Mouse (Mus musculus) brain, embryonic 14.5 days (tissue): Measurements from ENCODE around the gene Carns1.

ENCODE experiments used
- CTCF ChIP-seq: fragments of 200-500 bp; IDR thresholded peaks from 2 replicates; pipeline ENCODE4 v1.5.1; 2012; ENCODE audit warnings: inconsistent platforms, mild to moderate bottlenecking, moderate library complexity, borderline replicate concordance; ENCODE audit not compliant: insufficient read depth, insufficient read length; ENCODE audit errors: extremely low read depth
- POLR2A ChIP-seq: fragments of 200-500 bp; IDR thresholded peaks from 2 replicates; pipeline ENCODE4 v1.6.1; 2012; ENCODE audit warnings: mild to moderate bottlenecking, inconsistent platforms, borderline replicate concordance; ENCODE audit not compliant: poor library complexity, insufficient read depth, insufficient read length, severe bottlenecking; ENCODE audit errors: extremely low read depth

- TF ChIP-seq CTCF (no peak), POLR2A (no peak)
Observed at GRCm38 (mm10) chr19:4172925-4173324, 2.4 kb downstream of the Carns1 start.
